Mouse (Mus musculus) liver, adult 10 weeks (tissue): ENCODE measurements around the gene Aldh3b1. TPM values are rescaled to one million over a fixed set of nuclear protein-coding genes. Genes with fewer than 3 reads are reported as not detected.

Source experiments
- polyA plus RNA-seq: library from polyadenylated mRNA; stranded (reverse); fragments of 350-450 nt; fragmentation: Illumina TruSeq; extraction: RNeasy Lipid Tissue Mini Kit (QIAGEN cat#74804); gene quantifications from one replicate; pipeline ENCODE4 v1.2.3, GENCODE M21; 2014; ENCODE audit warnings: low read depth, low replicate concordance

The Aldh3b1 gene
- not detected for polyA plus RNA-seq

DNA sequence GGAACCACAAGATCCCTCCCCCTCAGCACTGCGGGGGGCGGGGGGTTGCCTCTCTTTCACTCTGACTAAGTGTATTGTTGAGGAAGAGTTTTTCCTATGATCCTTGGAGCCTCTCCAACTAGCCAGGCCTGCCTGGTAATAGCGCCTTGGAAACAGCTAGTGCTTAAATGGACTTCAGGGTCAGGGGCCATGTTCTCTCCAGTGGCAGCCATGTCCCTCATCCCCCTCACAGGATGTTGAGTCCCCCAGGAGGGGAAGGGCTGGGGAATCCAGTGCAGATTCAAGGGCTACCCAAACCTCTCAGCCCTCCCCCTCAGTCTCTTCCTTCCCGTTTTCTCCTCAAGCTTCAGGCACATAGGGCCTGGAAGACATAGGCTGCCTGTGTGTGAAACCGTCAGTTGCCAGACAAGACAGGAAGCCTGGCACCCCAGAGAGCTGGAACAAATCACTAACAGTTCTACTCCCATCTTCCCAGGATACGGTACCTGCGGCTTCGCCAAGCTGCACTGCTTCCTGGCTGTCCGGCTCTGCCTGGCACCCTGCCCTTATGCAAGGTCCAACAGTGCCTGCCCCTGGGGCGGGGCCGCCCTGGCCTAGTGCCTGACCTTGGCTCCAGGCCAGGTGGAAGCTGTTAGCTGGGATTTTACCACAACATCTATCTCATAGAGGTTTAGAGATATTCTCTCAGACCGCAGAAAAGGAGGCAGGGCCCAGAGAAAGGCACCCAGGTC, at the start of gene Aldh3b1:
Gene Aldh3b1, minus strand, starts transcription at position 598 of the 731 bp plus-strand sequence.

GRCm38 (mm10) chr19:3972229-3972628, 42.6 kb upstream of the Aldh3b1 start, which contains the start of gene Aldh3b2:
Aldh3b2 (plus strand) TSS chr19:3972328.

GRCm38 (mm10) chr19:3958470-3958869, 28.9 kb upstream of the Aldh3b1 start, which contains the start of gene Aldh3b3:
Aldh3b3 (plus strand) TSS chr19:3958645.

DNA sequence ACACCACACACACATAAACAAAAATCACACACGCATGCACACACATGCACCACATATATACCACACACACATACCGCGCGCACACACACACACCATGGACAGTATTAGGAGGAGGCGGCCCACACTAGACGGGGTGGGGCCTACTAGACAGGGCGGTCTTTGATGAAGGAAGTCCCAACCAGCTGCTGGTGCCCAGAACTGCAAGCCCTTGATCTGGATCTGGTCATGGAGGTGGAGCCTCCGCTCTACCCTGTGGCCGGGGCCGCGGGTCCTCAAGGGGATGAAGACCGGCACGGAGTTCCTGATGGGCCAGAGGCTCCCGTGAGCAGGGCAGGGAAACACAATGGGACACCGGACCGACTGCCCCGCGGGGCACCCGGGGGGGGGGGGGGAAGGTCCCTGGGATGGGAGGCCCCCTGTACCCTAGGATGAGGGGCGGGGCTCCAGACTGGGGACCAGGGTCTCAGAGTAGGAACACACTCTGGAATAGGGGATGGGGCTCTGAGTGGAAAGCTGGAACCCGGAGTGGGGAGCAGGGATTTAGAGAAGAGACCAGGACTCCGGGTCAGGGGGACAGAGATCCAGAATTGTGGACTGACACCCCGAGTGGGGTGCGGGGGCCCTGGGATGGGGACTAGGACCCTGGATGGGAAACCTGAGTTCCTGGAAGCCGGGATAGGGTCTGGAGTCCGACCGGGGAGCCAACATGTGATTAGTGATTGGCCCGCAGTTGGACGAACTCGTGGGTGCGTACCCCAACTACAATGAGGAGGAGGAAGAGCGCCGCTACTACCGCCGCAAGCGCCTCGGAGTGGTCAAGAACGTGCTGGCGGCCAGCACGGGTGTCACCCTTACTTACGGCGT, 5.7 kb upstream of the Aldh3b1 start, which contains the start of gene Unc93b1:
Gene Unc93b1, plus strand, starts transcription at position 155 of the 864 bp plus-strand sequence.

DNA sequence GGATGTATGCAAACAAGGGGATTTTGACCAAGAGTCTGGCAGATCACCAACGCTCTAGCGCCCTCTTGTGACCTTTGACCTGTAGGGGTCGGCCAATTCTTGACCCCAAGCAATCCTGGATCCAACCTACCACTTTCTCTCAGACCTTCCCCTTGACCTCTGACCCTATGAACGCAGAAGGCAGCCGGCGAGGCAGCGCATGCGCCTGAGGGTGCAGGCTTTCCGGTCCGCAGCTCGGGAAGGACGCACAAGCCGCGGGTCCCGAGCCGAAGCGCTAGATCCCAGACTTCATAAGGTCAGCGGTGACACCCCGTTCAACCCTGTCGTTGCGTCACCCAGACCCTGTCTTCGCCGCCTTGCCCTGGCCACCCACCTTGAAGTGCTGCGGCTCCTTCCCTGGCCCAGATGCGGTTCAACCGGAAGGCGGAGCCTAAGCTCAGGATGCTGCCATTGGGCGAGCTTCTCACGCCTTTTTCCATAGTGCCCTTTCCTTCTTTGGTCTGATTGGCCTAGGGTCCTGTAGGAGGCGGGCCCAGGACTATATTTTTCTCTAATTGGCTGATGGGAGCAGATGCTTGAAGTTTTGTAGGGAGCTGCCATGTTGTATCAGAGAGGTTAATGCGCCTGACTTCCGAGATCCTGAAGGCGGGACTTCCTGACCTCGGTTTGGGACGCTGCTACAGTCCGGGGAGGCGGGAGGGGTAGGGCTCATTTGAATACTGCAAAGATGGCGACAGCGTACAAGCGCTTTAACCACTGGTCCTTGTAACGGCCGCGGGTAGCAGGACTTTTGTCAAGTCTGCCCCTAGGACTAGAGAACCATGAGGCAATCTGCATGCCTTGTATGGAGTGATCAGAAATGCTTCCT, 17.0 kb downstream of the Aldh3b1 start, which contains the start of gene Ndufs8:
Gene Ndufs8, minus strand, starts transcription at position 438 of the 868 bp plus-strand sequence.

GRCm38 (mm10) chr19:3906795-3907786, 22.5 kb downstream of the Aldh3b1 start, which contains the start of gene Tcirg1:
Tcirg1 (minus strand) TSS chr19:3907133.

Other genes starting within 250 kb of the Aldh3b1 start
- gene Lrp5, start 243.2 kb downstream of the Aldh3b1 start, polyA plus RNA-seq, result 1.5 TPM
- gene 1810055G02Rik, start 221.5 kb downstream of the Aldh3b1 start, polyA plus RNA-seq, result 4.9 TPM
- 38.7 TPM for gene Kmt5b, start 162.4 kb downstream of the Aldh3b1 start, polyA plus RNA-seq
- 87.4 TPM for gene Chka, start 78.0 kb downstream of the Aldh3b1 start, polyA plus RNA-seq
- 7.2 TPM for gene Tcirg1, start 22.7 kb downstream of the Aldh3b1 start, polyA plus RNA-seq
- 7.7 TPM for gene Ndufs8, start 17.0 kb downstream of the Aldh3b1 start, polyA plus RNA-seq
- 3.1 TPM for gene Unc93b1, start 5.4 kb upstream of the Aldh3b1 start, polyA plus RNA-seq
- gene Aldh3b3, start 28.8 kb upstream of the Aldh3b1 start, polyA plus RNA-seq, result 0.64 TPM
- not detected for gene Aldh3b2, start 42.5 kb upstream of the Aldh3b1 start, polyA plus RNA-seq
- gene Acy3, start 56.8 kb upstream of the Aldh3b1 start, polyA plus RNA-seq, result 15.3 TPM
- not detected for gene Tbx10, start 62.9 kb upstream of the Aldh3b1 start, polyA plus RNA-seq
- not detected for gene Nudt8, start 70.8 kb upstream of the Aldh3b1 start, polyA plus RNA-seq
- gene Gm49405, start 70.8 kb upstream of the Aldh3b1 start, polyA plus RNA-seq, result 0.13 TPM
- gene Doc2g, start 73.5 kb upstream of the Aldh3b1 start, polyA plus RNA-seq, result not detected
- 25.4 TPM for gene Ndufv1, start 83.0 kb upstream of the Aldh3b1 start, polyA plus RNA-seq
- gene Gstp1, start 108.2 kb upstream of the Aldh3b1 start, polyA plus RNA-seq, result 51.4 TPM
- 1.1 TPM for gene Gstp2, start 116.2 kb upstream of the Aldh3b1 start, polyA plus RNA-seq
- 2.0 TPM for gene Gstp3, start 129.8 kb upstream of the Aldh3b1 start, polyA plus RNA-seq
- not detected for gene Cabp2, start 151.8 kb upstream of the Aldh3b1 start, polyA plus RNA-seq
- gene Cdk2ap2, start 167.4 kb upstream of the Aldh3b1 start, polyA plus RNA-seq, result 1.9 TPM
- gene Pitpnm1, start 170.2 kb upstream of the Aldh3b1 start, polyA plus RNA-seq, result 0.19 TPM
- 0.53 TPM for gene Aip, start 196.1 kb upstream of the Aldh3b1 start, polyA plus RNA-seq
- not detected for gene Gpr152, start 210.0 kb upstream of the Aldh3b1 start, polyA plus RNA-seq
- gene Cabp4, start 214.2 kb upstream of the Aldh3b1 start, polyA plus RNA-seq, result 0.26 TPM
- gene Coro1b, start 218.8 kb upstream of the Aldh3b1 start, polyA plus RNA-seq, result 19.7 TPM
- 2.3 TPM for gene Ptprcap, start 223.8 kb upstream of the Aldh3b1 start, polyA plus RNA-seq
- gene Rps6kb2, start 233.5 kb upstream of the Aldh3b1 start, polyA plus RNA-seq, result 3.4 TPM
- 0.64 TPM for gene Carns1, start 245.7 kb upstream of the Aldh3b1 start, polyA plus RNA-seq